Mouse (Mus musculus) cerebellum, postnatal 36 days (tissue): ENCODE results near the gene Ccdc124.

Source experiments
- DNase-seq, 2 experiments: peaks; one replicate each; pipeline ENCODE4 v3.0.0; 2021 to 2022; ENCODE audit warnings: mixed read lengths in 2 of 2

Gene Ccdc124

GRCm38 (mm10) chr8:70873364-70873985 lies at the start of gene Ccdc124:
TSS of gene Ccdc124 (minus strand) at chr8:70873935.
- peak; percentile 95 to 96 for DNase-seq

- no peak for DNase-seq
Measured at GRCm38 (mm10) chr8:70920049-70920922, 46.6 kb upstream of the Ccdc124 start.

- no peak for DNase-seq
Measured at GRCm38 (mm10) chr8:70914704-70915103, 41.0 kb upstream of the Ccdc124 start.

- no peak for DNase-seq
Measured at GRCm38 (mm10) chr8:70913523-70913922, 39.8 kb upstream of the Ccdc124 start.

GRCm38 (mm10) chr8:70912955-70913354 lies 39.2 kb upstream of the Ccdc124 start:
- no peak for DNase-seq

GRCm38 (mm10) chr8:70911596-70911995 lies 37.9 kb upstream of the Ccdc124 start:
- no peak for DNase-seq

GRCm38 (mm10) chr8:70907518-70907917 lies 33.8 kb upstream of the Ccdc124 start:
- DNase-seq = no peak

- peak; percentile 78 to 85 for DNase-seq
Measured at GRCm38 (mm10) chr8:70905831-70906736, 32.3 kb upstream of the Ccdc124 start, which contains the start of gene Map1s. TSS of gene Map1s (plus strand) at chr8:70905932.

GRCm38 (mm10) chr8:70905463-70905830 lies 31.7 kb upstream of the Ccdc124 start:
- no peak for DNase-seq

- no peak for DNase-seq
Measured at GRCm38 (mm10) chr8:70904532-70904931, 30.8 kb upstream of the Ccdc124 start.

GRCm38 (mm10) chr8:70903582-70903981 lies 29.8 kb upstream of the Ccdc124 start:
- DNase-seq = no peak

- no peak for DNase-seq
Measured at GRCm38 (mm10) chr8:70903112-70903511, 29.4 kb upstream of the Ccdc124 start.

GRCm38 (mm10) chr8:70902211-70902610 lies 28.5 kb upstream of the Ccdc124 start:
- DNase-seq = no peak

GRCm38 (mm10) chr8:70900872-70901387 lies 27.2 kb upstream of the Ccdc124 start:
- DNase-seq = no peak

GRCm38 (mm10) chr8:70899226-70899625 lies 25.5 kb upstream of the Ccdc124 start:
- no peak for DNase-seq

GRCm38 (mm10) chr8:70898661-70899198 lies 25.0 kb upstream of the Ccdc124 start:
- no peak for DNase-seq

- peak; percentile 90 to 95 for DNase-seq
Measured at GRCm38 (mm10) chr8:70897681-70898413, 24.1 kb upstream of the Ccdc124 start.

GRCm38 (mm10) chr8:70897021-70897680 lies 23.4 kb upstream of the Ccdc124 start, which contains the start of gene Rpl18a:
TSS of gene Rpl18a (minus strand) at chr8:70897412.
- DNase-seq = peak; percentile 94 to 97

- DNase-seq = no peak
Measured at GRCm38 (mm10) chr8:70896316-70897020, 22.7 kb upstream of the Ccdc124 start.

GRCm38 (mm10) chr8:70895571-70896259 lies 22.0 kb upstream of the Ccdc124 start:
- DNase-seq = peak in 1 of 2 experiments; percentile 6
